Mouse (Mus musculus): ENCODE measurements at regions not wholly inside any gene's neighbourhood (a gene's known extent, or its start where the extent isn't known, plus 50 kb on each side); places are given as distances from the start of the nearest gene placed in this dataset.

GRCm38 (mm10) chr1:88577498-88578230 is 67.8 kb upstream of the Glrp1 start:
- DNase-seq (ENCODE audit: extremely low read depth, low read depth, low spot score), result no peak

- DNase-seq (ENCODE audit: extremely low read depth, low read depth, low spot score), result no peak
These were observed 66.2 kb upstream of the Glrp1 start for GRCm38 (mm10) chr1:88575917-88576669.

- no peak for DNase-seq (ENCODE audit: extremely low read depth, low read depth, low spot score)
These were observed 65.4 kb upstream of the Glrp1 start for GRCm38 (mm10) chr1:88575291-88575690.

GRCm38 (mm10) chr1:88572161-88572560 is 62.3 kb upstream of the Glrp1 start:
- DNase-seq (ENCODE audit: extremely low read depth, low read depth, low spot score), result no peak

GRCm38 (mm10) chr1:88568447-88569053 is 58.7 kb upstream of the Glrp1 start:
- DNase-seq (ENCODE audit: extremely low read depth, low read depth, low spot score), result no peak

GRCm38 (mm10) chr1:88567198-88567597 is 57.3 kb upstream of the Glrp1 start:
- DNase-seq (ENCODE audit: extremely low read depth, low read depth, low spot score), result no peak

- DNase-seq (ENCODE audit: extremely low read depth, low read depth, low spot score), result no peak
These were observed 56.6 kb upstream of the Glrp1 start for GRCm38 (mm10) chr1:88566426-88566825.

GRCm38 (mm10) chr1:88564825-88565224 is 55.0 kb upstream of the Glrp1 start:
- DNase-seq (ENCODE audit: extremely low read depth, low read depth, low spot score), result no peak

GRCm38 (mm10) chr1:88562361-88562760 is 52.5 kb upstream of the Glrp1 start:
- DNase-seq (ENCODE audit: extremely low read depth, low read depth, low spot score), result no peak

GRCm38 (mm10) chr1:88560771-88561170 is 50.9 kb upstream of the Glrp1 start:
- DNase-seq (ENCODE audit: extremely low read depth, low read depth, low spot score), result peak; percentile 83

Data from fat pad, adult 2 months (tissue).